Mouse (Mus musculus): Measurements from ENCODE around the gene Speer4f1. TPM values are rescaled to one million over a fixed set of nuclear protein-coding genes. Genes with fewer than 3 reads are reported as not detected.

The Speer4f1 gene
- polyA plus RNA-seq, 1 experiment from 2014 or later = not detected

DNA sequence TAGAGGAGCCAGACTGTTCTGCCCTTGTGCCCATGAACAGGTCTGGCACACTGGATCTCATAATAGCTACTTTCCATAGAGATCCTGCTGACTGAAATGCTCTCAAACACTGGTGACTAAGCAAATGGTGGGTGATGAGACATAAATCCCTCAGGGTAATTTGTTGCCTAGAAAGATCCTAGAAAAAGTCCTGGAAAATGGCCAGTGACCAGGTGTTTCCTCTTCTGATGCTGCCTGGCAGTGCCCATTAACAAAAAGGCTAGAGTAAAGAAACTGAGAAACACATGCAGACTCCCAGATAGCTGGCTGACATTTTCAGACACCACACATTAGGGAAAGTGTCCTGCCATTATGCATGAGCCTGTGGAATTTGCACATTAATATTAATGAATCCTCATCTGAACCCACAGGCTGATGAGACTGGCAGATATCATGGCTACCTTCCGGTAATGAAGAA is 24.0 kb downstream of the Speer4f1 start:
- 86% methylated on average over 1 of the region's 1 CpGs for WGBS
- TF ChIP-seq CTCF (IDR thresholded peaks at IDR 0.05; ENCODE audit: low read depth) = no peak
- H3K9me3 ChIP-seq (replicated peaks; ENCODE audit: low read length) = no peaks in the 10 kb centered on the region
- no peaks in the 10 kb centered on the region for H3K4me1 ChIP-seq (replicated peaks; ENCODE audit: insufficient read depth, low read length)
- H3K36me3 ChIP-seq (ENCODE audit: insufficient read depth, low read length) = no peaks in the 10 kb centered on the region
- H3K9ac ChIP-seq (ENCODE audit: low read depth, low read length) = no peak overlapping the region
- DNase-seq (ENCODE audit: low spot score) = no peak
- H3K27ac ChIP-seq = no peak overlapping the region
- no peak overlapping the region for H3K4me3 ChIP-seq (replicated peaks; ENCODE audit: low read depth, low read length)
- no peaks in the 10 kb centered on the region for H3K27me3 ChIP-seq (ENCODE audit: insufficient read depth, low read length)
- ATAC-seq (replicated peaks; ENCODE audit: low FRiP score, low read depth) = no peak
- no peak overlapping the region for H3K4me2 ChIP-seq (ENCODE audit: low read length)

DNA sequence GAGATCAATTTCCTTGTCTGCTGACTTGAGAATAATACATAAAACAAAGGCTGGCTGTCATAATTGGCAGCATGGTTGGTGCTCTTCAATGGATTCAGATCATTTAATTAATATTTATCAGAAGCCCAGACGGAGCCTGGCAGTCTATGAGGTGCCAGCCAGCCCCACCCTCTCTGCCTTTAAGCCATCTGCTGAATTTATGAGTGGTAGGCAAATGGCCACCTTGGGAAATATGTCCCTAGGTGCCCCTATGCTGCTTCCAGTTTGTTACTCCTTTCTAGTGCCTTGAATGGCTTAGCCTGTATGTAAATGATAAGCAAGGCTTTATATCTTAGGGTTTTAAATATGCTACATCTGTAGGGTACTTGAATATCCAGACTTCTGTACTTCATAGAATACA is 25.0 kb downstream of the Speer4f1 start:
- ATAC-seq (replicated peaks; ENCODE audit: low FRiP score, low read depth) (no peak), DNase-seq (ENCODE audit: low spot score) (no peak)
- H3K36me3 ChIP-seq (ENCODE audit: insufficient read depth, low read length) = no peaks in the 10 kb centered on the region
- H3K4me1 ChIP-seq (replicated peaks; ENCODE audit: insufficient read depth, low read length) = no peaks in the 10 kb centered on the region
- H3K9ac ChIP-seq (ENCODE audit: low read depth, low read length) = no peak overlapping the region
- no peak overlapping the region for H3K4me2 ChIP-seq (ENCODE audit: low read length)
- H3K27me3 ChIP-seq (ENCODE audit: insufficient read depth, low read length) = no peaks in the 10 kb centered on the region
- WGBS = 70% methylated on average over 1 of the region's 1 CpGs
- TF ChIP-seq CTCF (IDR thresholded peaks at IDR 0.05; ENCODE audit: low read depth) = no peak
- H3K9me3 ChIP-seq (replicated peaks; ENCODE audit: low read length) = no peaks in the 10 kb centered on the region
- H3K27ac ChIP-seq = no peak overlapping the region
- H3K4me3 ChIP-seq (replicated peaks; ENCODE audit: low read depth, low read length) = no peak overlapping the region

DNA sequence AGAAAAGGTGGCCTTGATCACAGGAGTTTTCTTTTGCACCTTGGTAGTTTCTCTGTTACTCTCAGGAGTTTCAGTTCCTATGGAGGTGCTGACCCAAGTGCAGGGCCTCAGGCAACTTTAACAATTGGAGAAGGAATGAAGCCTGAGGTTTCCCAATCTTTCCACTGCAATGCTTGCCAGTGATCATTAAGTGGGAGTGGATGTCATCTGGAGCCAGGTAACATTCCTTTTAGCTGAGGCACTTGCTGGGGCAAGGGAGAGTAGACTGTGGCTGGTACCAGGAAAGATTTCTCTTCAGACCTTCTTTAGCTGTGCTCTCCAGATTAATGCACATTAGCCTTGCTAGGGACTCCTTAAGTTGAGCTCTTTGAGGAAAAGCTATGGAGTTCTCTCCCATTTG is 29.6 kb downstream of the Speer4f1 start:
- H3K27me3 ChIP-seq (ENCODE audit: insufficient read depth, low read length) = no peaks in the 10 kb centered on the region
- H3K36me3 ChIP-seq (ENCODE audit: insufficient read depth, low read length) = no peaks in the 10 kb centered on the region
- H3K9ac ChIP-seq (ENCODE audit: low read depth, low read length) = no peak overlapping the region
- DNase-seq (ENCODE audit: low spot score) (no peak), ATAC-seq (replicated peaks; ENCODE audit: low FRiP score, low read depth) (no peak)
- no peak overlapping the region for H3K4me2 ChIP-seq (ENCODE audit: low read length)
- no peak overlapping the region for H3K4me3 ChIP-seq (replicated peaks; ENCODE audit: low read depth, low read length)
- no peaks in the 10 kb centered on the region for H3K9me3 ChIP-seq (replicated peaks; ENCODE audit: low read length)
- H3K27ac ChIP-seq = no peak overlapping the region
- no peaks in the 10 kb centered on the region for H3K4me1 ChIP-seq (replicated peaks; ENCODE audit: insufficient read depth, low read length)
- TF ChIP-seq CTCF (IDR thresholded peaks at IDR 0.05; ENCODE audit: low read depth) = no peak

DNA sequence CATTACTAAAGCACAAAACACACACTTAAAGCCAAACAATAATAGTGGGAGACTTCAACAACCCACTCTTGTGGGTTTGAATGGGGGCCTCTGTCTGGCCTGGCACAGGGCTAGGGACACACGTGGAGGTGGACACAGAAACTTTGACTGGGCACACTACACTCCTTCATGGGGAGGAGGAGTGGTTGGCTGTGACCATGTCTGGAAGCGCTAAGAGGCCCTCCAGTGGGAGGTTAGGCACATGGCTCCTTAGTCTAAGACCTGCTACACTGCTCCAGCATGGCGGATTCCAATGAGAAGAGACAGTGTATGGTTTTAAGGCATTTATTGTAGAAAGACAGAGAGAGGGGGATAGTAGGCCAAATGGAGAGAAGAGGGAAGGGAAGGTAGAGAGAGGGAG is 32.1 kb downstream of the Speer4f1 start:
- Histone ChIP-seq H3K4me1 (replicated peaks; ENCODE audit: insufficient read depth, low read length) (no peaks in the 10 kb centered on the region), H3K4me3 (replicated peaks; ENCODE audit: low read depth, low read length) (no peak overlapping the region), H3K27ac (no peak overlapping the region), H3K9ac (ENCODE audit: low read depth, low read length) (no peak overlapping the region), H3K36me3 (ENCODE audit: insufficient read depth, low read length) (no peaks in the 10 kb centered on the region), H3K27me3 (ENCODE audit: insufficient read depth, low read length) (no peaks in the 10 kb centered on the region), H3K9me3 (replicated peaks; ENCODE audit: low read length) (no peaks in the 10 kb centered on the region), H3K4me2 (ENCODE audit: low read length) (no peak overlapping the region)
- TF ChIP-seq CTCF (IDR thresholded peaks at IDR 0.05; ENCODE audit: low read depth) = peak; percentile 8; the same call in 1 of the 2 replicates
- ATAC-seq (replicated peaks; ENCODE audit: low FRiP score, low read depth) (no peak), DNase-seq (ENCODE audit: low spot score) (no peak)
- WGBS = 83% methylated on average over 3 of the region's 3 CpGs

Other genes with a start within 250 kb of the Speer4f1 start
- gene Speer4f2, start 102.9 kb upstream of the Speer4f1 start, polyA plus RNA-seq (2015; fragmentation: Nextera tagmentation; extraction: Ambion mirVana) = 0.20 TPM in 1 of 2 replicates, not detected in the other
- 63.6 and 69.4 TPM in 2 replicates for gene Sema3c, start 98.2 kb downstream of the Speer4f1 start, polyA plus RNA-seq (2015; fragmentation: Nextera tagmentation; extraction: Ambion mirVana)

Data from kidney, postnatal 0 days (tissue).